Mouse (Mus musculus) thymus, adult 2 months (tissue): ENCODE data around the gene Usp24.

Experiments used
- CTCF ChIP-seq: fragments of 200-500 bp; IDR thresholded peaks from 2 replicates; pipeline ENCODE4 v1.5.1; 2012; ENCODE audit warnings: mild to moderate bottlenecking, control low read depth, low read length, moderate library complexity, borderline replicate concordance; ENCODE audit not compliant: control insufficient read depth, poor library complexity, insufficient read depth; ENCODE audit errors: extremely low read depth
- POLR2A ChIP-seq: fragments of 200-500 bp; IDR thresholded peaks from 2 replicates; pipeline ENCODE4 v1.6.1; 2012; ENCODE audit warnings: mild to moderate bottlenecking, low read length, control low read depth, moderate library complexity; ENCODE audit not compliant: control insufficient read depth, poor library complexity, insufficient read depth; ENCODE audit errors: extremely low read depth

DNA sequence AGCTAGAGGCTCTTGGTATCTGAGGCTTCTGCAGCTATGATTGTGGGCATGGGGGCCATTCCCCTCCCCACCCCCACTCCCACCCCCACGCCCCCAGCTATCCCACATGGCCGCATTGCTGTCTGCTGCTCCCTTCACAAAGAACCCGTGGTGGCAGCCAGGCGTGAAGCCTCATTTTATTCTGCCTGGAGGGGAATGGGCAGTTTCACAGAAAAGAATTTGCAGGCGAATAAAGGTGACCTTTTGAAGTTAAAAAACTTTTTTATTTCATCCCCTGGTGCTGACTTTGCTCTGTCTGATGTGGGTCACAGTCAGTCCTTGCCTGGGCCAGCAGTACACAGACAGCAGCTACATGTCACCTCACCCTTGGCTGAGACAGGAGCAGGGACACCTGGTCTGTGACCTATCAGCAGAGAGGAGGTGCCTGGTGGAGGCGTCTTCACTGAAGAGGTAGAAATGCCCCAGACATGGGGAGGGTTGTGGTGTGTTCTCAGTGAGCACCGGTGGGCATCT, 167.3 kb downstream of the Usp24 start:
- TF ChIP-seq POLR2A (no peak), CTCF (no peak)
